14 mouse cellular contexts compared by ENCODE assay signal in the genomic region with DNA sequence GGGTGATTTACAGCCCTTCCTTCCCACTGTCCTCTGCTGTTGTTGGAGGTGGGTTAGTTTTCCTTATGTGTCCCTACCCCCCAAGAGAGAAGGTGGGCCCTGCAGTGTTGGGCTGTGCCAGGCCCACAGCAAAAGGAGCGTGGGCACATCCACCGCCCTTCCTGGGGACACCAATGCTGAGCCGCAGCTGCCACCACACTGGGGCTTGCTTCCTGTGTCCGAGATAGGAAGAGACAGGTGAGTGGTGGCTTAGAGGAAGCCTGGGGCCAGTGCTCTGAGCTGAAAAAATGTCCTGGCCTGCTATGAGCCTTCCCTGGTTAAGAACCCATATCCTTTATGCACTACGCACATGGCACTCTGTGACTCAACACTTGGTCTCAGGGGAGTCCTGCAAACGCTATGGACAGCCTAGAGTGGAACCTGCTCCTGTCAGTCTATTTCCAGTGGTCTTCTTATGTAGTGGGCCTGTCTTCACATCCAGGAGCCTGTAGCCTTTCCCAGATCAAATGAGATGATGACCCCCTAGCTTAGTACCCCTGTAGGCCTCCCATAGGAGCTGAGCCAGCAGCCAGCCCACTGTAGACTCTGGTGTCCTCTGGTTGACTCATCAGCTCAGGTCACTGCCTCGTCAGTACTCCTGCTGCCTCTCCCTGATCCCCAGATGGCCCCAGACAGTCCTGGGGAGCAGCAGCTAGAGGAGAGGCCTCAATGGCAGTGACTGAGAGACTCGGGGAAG. TPM values are rescaled to one million over a fixed set of nuclear protein-coding genes. Genes with fewer than 3 reads are reported as not detected.
DNase-seq lines count a peak whose midpoint lies in the region; ATAC-seq and TF ChIP-seq lines count a peak whose summit lies in the region.
"Had no signal": no experiment of that assay in that cellular context is flagged by ENCODE, and none has a peak within 500 bp of the region (broad histone marks: within the 10 kb centered on the region; RNA-seq: fewer than 3 reads in every experiment).

No protein-coding gene starts in this region.

- no peak for ATAC-seq in limb, embryonic 15.5 days (ENCODE audit: insufficient number of reproducible peaks, low FRiP score, low TSS enrichment, low read depth)
- no peak for ATAC-seq in kidney, embryonic 14.5 days (ENCODE audit: low FRiP score, low TSS enrichment)

- WGBS in heart, embryonic 10.5 days = 65% methylated on average over 8 of the region's 8 CpGs
- 83% methylated on average over 8 of the region's 8 CpGs for WGBS in embryonic facial prominence, embryonic 10.5 days
- WGBS in limb, embryonic 15.5 days = 67% methylated on average over 8 of the region's 8 CpGs
- WGBS in kidney, embryonic 14.5 days = 84% methylated on average over 8 of the region's 8 CpGs

- no peak overlapping the region for H3K4me3 ChIP-seq in heart, embryonic 10.5 days
- H3K4me3 ChIP-seq in layer of hippocampus, adult 2 months = no peak overlapping the region
- no peak overlapping the region for H3K4me3 ChIP-seq in embryonic facial prominence, embryonic 10.5 days
- no peak overlapping the region for H3K4me3 ChIP-seq in limb, embryonic 15.5 days
- H3K4me3 ChIP-seq in kidney, embryonic 14.5 days (ENCODE audit: low read length) = no peak overlapping the region

- TF ChIP-seq CTCF in layer of hippocampus, adult 2 months (conservative IDR thresholded peaks at IDR 0.05) = no peak

- H3K27ac ChIP-seq in heart, embryonic 10.5 days = peak overlapping the region; percentile 84
- 0 out of 2 replicates have a peak overlapping the region, but pooled peaks have one; percentile 18 for H3K27ac ChIP-seq in layer of hippocampus, adult 2 months
- H3K27ac ChIP-seq in embryonic facial prominence, embryonic 10.5 days (replicated peaks) = peak overlapping the region; percentile 42; the same call in 1 of the 2 replicates
- peak overlapping the region; percentile 59 for H3K27ac ChIP-seq in limb, embryonic 15.5 days
- H3K27ac ChIP-seq in kidney, embryonic 14.5 days (ENCODE audit: low read depth, low read length) = no peak overlapping the region
- H3K27ac ChIP-seq: hindbrain, postnatal 0 days; macrophage; stomach, postnatal 0 days had no signal

- DNase-seq in heart, embryonic 10.5 days (ENCODE audit: low spot score) = no peak
- no peak for DNase-seq in heart, adult 8-10 months (ENCODE audit: low spot score)
- DNase-seq in layer of hippocampus, adult 2 months (ENCODE audit: low spot score in 2 of 2) = no peak
- DNase-seq in layer of hippocampus, adult 11-12 months (ENCODE audit: low spot score) = no peak
- no peak for DNase-seq in embryonic facial prominence, embryonic 10.5 days (ENCODE audit: low spot score)
- no peak for DNase-seq in kidney, adult 18-20 months
- DNase-seq: kidney, adult 8-10 months; liver, postnatal 0 days; thymus, postnatal 36 days had no signal

- H3K4me1 ChIP-seq in heart, embryonic 10.5 days = peaks cover 79% of the 10 kb centered on the region
- H3K4me1 ChIP-seq in embryonic facial prominence, embryonic 10.5 days = peaks cover 64% of the 10 kb centered on the region
- H3K4me1 ChIP-seq in limb, embryonic 15.5 days = peaks cover 10% of the 10 kb centered on the region
- peaks cover 14% of the 10 kb centered on the region for H3K4me1 ChIP-seq in kidney, embryonic 14.5 days (ENCODE audit: control insufficient read depth, insufficient read depth, low read length)

- no peak overlapping the region for H3K4me2 ChIP-seq in limb, embryonic 15.5 days
- H3K4me2 ChIP-seq in kidney, embryonic 14.5 days (replicated peaks; ENCODE audit: low read depth, low read length) = no peak overlapping the region

- H3K36me3 ChIP-seq in heart, embryonic 10.5 days = peaks cover 35% of the 10 kb centered on the region
- H3K36me3 ChIP-seq in embryonic facial prominence, embryonic 10.5 days (replicated peaks) = peaks cover 45% of the 10 kb centered on the region
- peaks cover 48% of the 10 kb centered on the region for H3K36me3 ChIP-seq in limb, embryonic 15.5 days
- H3K36me3 ChIP-seq in kidney, embryonic 14.5 days (ENCODE audit: control insufficient read depth, insufficient read depth, low read length) = peaks cover 12% of the 10 kb centered on the region; the same call in 1 of the 2 replicates

- no peaks in the 10 kb centered on the region for H3K9me3 ChIP-seq in heart, embryonic 10.5 days
- no peaks in the 10 kb centered on the region for H3K9me3 ChIP-seq in embryonic facial prominence, embryonic 10.5 days
- H3K9me3 ChIP-seq in limb, embryonic 15.5 days = no peaks in the 10 kb centered on the region
- no peaks in the 10 kb centered on the region for H3K9me3 ChIP-seq in kidney, embryonic 14.5 days (ENCODE audit: control insufficient read depth, low read length)

- H3K9ac ChIP-seq in limb, embryonic 15.5 days = no peak overlapping the region
- H3K9ac ChIP-seq in kidney, embryonic 14.5 days (ENCODE audit: low read depth, low read length) = no peak overlapping the region
- H3K9ac ChIP-seq: liver, postnatal 0 days had no signal

- no peaks in the 10 kb centered on the region for H3K27me3 ChIP-seq in heart, embryonic 10.5 days (ENCODE audit: insufficient read depth, poor library complexity, severe bottlenecking)
- no peaks in the 10 kb centered on the region for H3K27me3 ChIP-seq in embryonic facial prominence, embryonic 10.5 days (replicated peaks; ENCODE audit: low read depth, poor library complexity, severe bottlenecking)
- no peaks in the 10 kb centered on the region for H3K27me3 ChIP-seq in limb, embryonic 15.5 days
- H3K27me3 ChIP-seq in kidney, embryonic 14.5 days (ENCODE audit: control insufficient read depth, insufficient read depth, low read length) = no peaks in the 10 kb centered on the region

RNA-seq across cellular contexts. Expression of gene Emid1, which starts 41.0 kb away (rescaled TPM):
- polyA plus RNA-seq in heart, embryonic 10.5 days (2016; fragmentation: Nextera tagmentation; extraction: Ambion mirVana) = 11.8 and 14.6 TPM in 2 replicates
- total RNA-seq in heart, adult 8-10 months (2022) = 1 to 10 TPM in 1 of 4 experiments, under 1 TPM in 3; 0.73 to 2.0 (median 0.90) TPM
- 1 to 10 TPM; 4.2 to 4.9 TPM for total RNA-seq in layer of hippocampus, adult 2 months (2021)
- polyA plus RNA-seq in embryonic facial prominence, embryonic 10.5 days (2016; fragmentation: Nextera tagmentation; extraction: Ambion mirVana) = 13.1 and 24.6 TPM in 2 replicates
- 39.1 and 41.0 TPM in 2 replicates for polyA plus RNA-seq in limb, embryonic 15.5 days (2015; fragmentation: Nextera tagmentation; extraction: Ambion mirVana)
- polyA plus RNA-seq in kidney, embryonic 14.5 days (2014; fragmentation: Nextera tagmentation; extraction: Ambion mirVana) = 141 and 178 TPM in 2 replicates
